Mouse (Mus musculus) CH12F3 (cell line): Measurements from ENCODE around the gene Lmbr1l.

Experiments
- in situ Hi-C: fragments of 300-500 bp; cut with MboI; formaldehyde crosslinking; loops from 2 replicates; pipeline ENCODE4 v1.14.3; 2020; ENCODE audit warnings: low sequenced_read_pairs

Lmbr1l gene

DNA sequence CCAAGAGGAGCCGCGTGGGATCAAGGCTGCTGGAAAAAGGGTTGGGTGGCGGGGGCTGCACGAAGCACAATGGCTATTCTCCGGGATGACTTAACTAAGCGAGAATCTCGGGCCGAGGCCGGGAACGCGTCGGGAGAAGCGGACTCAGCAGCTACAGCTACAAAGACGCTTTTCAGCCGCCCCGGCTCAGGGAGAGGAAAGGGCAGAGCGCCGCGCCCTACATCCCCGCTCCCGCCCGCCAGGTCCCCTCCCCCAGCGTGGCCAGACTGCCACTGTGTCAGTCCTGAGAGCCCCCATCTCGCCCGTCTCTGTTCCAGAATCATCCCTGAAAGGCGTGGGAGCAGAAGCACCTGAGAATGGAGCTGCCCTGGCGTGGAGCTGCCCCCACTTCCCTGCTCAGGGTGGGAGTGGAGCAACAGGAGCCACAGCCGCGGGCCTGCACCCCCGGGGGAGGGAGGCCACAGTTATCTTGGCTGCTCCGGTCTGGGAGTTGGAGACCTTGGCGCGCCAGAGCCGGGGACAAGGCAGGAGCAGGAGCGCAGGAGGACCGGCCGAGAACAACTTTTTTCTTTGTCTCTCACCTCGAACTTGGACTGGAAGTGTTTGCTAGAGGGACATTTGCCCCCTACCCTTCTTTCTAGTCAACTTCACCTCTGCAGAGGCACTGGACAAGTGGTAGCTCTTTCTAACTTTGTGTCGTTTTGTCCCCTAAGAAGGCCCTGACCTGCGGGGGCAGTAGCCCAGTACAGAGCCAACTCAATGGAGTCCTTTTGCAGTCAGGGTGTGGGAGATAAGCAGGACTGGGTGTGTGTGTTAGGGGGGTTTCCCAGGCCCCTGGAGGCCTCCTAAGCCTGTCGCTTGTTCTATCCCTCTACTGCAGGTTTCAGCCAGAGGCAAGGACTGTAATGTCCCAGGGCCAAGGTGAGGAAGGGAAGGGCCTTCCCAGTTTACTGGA, 22.1 kb downstream of the Lmbr1l start:
- in situ Hi-C loops, result no loop called here

DNA sequence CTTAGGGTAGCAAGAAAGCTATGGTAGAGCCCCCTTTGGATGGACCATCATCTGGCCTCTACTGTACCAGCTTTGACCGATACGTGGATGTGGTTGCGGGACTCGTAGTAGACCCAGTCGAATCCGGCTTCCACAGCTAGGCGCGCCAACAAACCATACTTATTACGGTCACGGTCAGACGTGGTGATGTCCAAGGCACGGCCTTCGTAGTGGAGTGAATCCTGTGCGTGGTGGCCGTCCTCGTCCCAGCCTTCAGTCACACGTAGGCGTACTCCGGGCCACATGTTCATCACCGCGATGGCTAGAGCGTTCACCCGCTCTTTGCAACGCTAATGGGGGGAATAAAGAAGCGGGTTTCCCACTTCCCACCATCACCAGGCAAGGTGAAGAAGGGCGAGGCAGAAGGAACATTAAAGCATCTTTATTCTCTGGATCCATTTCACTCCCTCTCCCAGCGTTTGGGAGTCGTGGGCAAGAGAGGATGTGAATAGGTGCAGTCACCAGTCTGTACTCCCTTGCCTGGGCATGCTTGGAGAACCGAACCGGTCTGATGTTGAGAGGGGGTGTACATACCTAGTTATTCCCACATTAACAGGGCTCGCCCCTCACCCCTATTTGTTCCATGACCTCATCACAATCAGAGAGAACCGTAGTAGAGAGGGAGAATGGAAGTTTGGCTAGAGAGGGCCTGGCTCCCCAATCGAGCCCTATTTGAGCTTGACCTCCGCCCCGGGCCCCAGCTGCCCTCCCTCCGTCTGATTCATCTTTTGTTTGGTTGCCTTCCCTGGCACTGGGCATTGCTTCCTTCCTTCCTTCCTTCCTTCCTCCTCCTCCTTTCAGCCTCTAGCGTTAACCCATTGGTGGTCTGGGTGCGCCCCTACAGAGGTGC, 23.0 kb downstream of the Lmbr1l start:
- in situ Hi-C loops, result no loop called here

DNA sequence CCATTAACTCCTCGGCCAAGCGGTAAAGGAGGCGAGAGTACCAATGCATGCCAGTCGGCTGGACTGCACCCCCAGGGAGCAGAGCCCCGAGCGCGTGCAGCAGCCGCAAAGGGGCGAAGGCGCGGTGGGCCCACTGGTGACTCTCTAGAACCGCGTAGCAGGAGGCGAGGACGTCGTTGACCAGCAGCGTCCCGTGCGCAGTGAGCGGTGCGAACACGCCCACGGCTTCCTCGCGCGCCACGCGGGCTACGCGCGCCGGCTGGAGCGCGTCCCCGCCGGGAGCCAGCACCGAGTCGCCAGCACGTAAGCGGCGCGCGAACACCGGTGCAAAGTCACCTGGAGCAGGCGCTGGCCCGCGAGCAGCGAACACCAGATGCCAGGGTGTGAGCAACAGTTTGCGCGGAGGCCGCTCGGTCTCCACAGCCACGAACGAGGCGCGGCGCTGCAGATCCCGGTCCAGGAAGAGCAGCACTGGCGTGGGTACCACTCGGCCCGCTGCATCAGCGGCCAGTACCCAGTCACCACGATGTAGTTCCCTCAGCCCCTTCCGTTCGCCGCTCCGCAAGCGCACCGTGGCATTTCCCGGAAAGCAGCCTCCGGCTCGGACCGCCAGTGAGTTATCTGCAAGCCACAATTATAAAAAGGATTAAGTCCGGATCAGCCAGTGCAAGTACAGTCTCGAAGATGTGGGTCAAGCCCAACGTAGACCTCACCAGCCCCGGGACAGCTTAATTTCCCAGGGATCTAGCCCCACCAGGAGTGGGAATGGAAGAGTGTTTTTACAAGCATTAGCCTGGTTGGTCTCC, 23.9 kb downstream of the Lmbr1l start, which contains the start of gene Rhebl1:
Gene Rhebl1, minus strand, starts transcription at position 601 of the 806 bp plus-strand sequence.
- in situ Hi-C loops, result no loop called here

DNA sequence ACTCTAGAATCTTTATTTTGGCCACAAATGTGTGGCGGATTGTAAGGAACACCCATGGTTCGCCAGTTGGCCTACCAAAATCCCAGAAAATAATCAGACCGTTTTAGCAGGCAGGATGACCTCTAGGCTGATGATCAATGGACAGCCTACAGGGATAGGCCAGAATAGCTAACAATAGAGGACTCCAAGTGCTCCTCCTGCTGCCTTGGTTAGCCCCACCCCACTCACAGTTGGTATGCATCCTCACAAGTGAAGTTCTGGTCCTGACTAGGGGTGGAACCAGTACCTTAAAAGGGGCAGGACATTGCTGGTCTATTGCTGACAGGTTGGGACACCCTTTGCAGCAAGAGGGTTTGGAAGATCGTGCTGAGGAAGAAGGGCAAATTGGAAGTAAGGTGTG, 25.0 kb downstream of the Lmbr1l start:
- in situ Hi-C loops, result no loop called here

DNA sequence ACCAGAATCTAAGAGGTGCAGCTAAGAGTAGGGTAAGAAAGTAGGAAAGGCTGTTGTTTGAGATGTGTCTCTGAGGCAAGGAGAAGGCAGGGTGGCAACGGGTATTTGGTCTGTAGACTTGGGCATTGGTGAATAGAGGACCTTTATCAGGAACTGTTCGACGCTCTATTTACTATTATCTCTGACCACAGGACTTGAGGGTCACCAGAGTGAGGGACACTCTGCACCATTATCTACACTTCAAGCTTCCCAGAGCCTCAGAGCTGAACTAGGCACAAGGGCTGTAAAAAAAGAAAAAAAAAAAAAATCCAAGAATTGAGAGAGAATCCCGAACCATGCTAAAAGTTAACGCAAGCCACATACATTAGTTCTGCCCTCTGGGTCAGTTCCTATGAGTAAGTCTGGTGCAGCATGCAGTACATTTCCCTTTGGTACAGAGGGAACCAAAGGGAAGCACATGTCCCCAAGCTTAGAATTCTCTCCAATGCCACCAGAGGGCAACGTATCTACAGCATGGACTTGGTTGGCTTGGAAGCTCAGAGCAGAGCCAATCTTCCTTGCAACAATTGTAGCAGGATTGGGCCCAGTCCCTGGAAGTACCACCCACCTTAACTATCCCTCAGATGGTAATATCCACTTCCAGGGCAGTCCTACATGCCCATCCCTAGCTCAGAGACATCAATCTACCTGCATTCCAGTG, 26.0 kb downstream of the Lmbr1l start:
- in situ Hi-C loops, result no loop called here

DNA sequence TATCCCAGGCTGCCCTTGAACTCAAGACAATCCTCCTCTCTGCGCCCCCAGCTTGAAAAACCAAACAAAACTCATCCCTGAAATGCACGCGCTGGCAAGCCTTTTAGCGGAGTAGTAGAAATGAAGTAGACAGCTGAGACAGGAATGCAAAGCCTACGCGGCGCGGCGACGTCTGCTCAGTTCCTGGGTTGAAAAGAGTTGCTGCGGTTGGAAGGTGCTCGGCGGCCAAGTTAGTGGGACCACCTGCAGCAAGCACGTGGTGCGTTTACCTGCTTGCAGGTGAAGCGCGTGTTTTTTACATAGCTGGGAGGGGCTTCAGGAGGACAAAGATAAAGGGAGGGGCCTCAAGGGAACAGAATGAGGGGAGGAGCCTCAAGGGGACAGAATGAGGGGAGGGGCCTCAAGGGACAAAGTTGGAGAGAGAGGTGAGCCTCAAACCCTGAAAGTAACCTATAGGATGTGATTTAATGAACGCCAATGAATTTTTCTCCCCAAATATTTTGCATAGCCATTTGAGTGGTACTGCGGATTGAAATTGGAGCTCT, 26.8 kb downstream of the Lmbr1l start:
- in situ Hi-C loops, result no loop called here

DNA sequence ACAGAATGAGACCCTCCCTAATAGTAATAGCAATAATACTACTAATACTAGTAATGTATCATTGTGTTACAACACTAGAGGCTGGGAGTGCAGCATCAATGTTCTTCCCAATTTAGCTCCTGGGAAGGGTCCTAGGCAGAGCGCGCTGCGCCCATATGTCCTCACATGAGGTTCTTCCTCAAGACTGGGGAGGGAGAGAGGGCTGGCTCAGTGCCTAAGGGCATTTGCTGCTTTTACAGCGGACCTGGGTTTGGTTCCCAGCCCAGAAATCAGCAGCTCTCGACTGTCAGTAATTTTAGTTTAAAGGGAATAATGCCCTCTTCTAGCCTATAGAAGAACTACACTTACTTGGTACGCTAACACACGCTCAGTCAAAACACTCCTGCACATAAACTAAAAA, 30.5 kb downstream of the Lmbr1l start:
- in situ Hi-C loops, result no loop called here

DNA sequence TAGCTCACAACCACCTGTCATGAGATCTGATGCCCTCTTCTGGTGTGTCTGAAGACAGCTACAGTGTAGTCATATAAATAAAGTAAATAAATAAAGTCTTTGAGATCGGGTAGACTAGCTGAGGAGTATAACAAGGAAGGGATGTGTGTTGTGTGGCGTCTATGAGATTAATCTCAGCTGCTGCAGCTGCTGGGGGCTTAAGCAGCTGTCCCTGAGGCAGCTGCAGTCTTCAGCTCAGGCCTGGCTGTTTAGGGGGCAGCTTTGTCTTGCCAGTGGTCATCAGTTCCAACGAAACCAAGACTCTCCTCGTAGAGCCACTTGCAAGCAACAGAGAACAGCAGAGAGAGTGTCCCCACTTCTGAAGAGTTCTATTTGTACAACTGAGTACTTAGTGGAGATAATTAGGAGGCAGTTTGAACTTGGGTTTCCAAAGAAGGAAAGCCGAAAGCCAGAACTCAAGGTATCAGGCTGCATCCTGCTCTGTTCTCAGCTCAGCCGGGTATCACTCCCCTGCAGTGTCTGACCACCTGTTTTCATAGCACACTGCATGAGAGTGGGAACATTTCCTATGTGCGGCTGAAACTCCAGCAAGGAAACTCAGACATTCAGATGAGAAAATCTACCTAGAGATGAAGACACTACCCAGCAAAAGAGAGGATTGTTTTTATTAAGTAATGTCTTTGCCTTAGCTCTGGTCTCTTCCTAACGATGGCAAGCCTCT, 31.2 kb downstream of the Lmbr1l start:
- in situ Hi-C loops, result no loop called here

DNA sequence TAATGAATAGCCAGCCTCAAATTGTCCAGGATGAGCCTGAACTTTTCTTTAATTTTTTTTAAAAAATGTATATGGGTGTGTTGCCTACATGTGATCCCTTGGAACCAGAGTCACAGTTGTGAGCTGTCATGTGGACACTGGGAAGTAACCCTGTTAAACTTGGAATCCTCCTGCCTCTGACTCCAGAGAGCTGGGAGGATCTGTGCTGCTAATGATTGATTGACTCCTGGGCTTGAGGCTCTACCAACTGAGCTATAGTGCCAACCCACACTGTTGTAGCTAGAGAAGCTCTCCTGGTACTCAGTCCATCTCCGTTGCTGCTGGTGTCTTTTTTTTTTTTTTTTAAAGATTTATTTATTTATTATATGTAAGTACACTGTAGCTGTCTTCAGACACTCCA, 33.9 kb downstream of the Lmbr1l start:
- in situ Hi-C loops, result no loop called here

DNA sequence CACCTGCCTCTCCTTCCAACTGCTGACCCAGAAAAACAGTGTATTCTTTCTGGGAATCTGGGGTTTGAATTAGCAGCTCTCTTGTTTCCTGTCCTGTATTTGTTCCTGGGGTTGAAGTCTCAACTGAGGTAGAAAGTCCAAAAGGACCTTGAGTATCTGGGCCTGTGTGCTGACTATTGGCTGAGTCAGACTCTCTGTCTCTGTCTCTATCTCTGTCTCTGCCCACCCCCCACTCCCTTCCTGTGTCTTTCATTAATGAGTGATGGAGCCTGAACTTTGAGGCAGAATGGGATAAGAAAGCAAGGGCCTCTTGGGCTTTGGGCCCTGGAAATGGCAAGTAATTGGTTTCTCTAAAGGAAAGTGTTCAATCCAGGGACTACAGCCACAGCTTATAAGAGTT, 34.4 kb downstream of the Lmbr1l start:
- in situ Hi-C loops, result no loop called here

DNA sequence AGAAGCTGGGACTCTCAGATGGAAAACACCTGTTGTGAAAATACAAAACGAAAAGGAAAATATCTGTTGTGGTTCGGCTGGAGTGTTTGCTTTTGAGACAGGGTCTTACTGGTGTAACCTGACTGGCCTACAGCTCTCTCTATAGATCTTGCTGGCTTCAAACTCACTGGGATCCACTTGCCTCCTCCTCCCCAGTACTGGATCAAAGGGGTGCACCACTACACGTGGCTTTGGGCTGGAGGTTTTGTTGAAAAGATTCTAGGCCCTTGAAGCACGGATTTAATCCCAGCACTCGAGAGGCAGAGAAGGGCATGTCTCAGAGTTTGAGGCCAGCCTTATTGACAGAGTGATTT, 36.4 kb downstream of the Lmbr1l start:
- in situ Hi-C loops, result no loop called here

DNA sequence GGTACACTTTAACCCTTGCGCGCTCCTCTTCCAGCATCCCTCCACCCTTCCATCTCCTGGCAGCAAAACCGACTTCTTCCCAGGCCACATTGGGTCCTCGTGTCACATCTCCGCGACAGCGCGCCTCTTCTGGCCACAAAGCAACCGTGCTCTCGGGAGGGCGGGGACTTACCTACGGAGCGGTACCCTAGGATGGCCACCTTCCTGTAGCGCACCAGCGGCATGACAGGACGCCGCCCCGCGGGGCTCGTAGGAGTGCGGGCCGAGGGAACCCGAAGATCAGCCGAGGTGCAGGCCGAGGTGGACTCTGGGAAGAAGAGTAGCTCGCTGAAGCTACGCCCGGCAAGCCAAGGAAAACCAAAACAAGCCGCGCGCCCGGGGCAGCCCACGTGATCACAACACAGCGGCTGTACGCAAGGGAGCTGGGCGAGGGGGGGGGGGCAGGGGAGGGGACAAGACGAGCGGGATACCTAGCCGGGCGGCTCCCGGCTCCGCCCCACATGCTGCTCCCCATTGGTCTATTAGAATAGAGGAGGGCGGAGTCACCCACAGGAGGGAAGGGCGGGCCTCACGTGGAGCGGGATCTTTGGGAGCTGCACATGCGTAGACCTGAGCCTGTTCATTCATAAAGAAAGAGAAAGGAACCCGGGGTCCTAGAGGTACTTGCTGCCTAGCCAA, 36.9 kb downstream of the Lmbr1l start:
- in situ Hi-C loops, result no loop called here

DNA sequence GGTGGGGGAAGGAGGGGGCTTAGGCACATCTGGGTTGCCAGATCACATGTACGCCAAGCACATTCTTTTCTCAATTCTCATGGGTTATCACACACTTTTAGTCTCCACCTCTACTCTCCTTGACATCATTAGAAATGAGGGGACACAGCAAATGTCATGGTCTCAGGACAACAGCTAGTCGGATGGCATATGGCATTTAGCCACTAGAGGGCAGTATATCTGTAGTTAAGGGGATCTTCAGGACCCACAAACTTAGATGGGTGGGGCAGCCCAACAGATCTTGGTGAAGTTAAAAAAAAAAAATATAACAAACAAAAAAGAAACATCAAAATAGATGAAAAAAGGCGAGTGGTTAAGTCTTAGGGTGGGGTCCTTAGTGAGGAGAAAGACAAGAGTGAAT, 40.7 kb downstream of the Lmbr1l start:
- in situ Hi-C loops, result no loop called here

DNA sequence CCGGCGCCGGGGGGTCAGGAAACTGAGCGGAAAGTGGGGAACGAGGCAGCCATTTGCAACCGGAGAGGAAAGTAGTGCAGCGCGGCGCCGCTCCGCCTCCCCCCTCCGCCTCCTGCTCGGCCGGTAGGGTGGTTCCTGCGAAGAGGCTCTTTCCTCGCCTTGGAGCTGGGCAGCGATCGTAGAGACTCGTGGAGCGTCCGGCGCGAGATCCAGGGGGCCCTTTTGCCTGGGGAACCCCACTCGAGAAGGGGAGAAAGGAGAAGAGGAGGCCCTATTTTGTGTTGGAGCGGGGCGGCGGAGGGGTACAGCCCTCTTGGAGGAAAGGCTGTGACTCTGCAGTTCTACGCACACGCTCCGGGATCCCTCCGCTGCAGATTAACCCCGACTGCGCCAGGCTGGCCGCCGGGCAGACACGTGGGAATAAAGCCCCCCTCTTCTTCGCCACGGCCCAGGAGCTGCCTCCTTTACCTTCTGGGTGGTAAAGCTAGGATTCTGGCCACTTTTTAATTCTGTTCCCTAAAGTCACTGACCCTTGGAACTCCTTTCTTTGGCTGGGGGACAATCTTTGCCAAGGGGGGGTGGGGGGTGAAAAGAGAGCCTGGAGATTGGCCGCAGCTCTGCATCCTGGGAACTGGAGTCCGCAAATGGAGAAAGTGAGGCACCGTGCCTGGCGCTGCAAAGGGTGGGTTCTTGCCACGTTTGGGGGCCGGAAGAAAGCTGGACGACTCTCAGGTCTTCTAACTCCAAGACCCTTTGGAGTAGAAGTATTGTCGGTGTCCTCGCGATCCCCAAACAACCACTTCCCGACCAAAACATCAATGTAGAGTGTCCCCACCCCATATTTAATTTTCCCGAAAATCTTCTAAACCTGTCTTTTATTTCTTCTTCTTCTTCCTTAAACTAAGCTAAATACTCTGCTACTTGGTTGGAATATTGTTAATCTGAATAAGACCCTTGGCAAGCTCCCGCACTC, 45.8 kb downstream of the Lmbr1l start:
- in situ Hi-C loops, result no loop called here

DNA sequence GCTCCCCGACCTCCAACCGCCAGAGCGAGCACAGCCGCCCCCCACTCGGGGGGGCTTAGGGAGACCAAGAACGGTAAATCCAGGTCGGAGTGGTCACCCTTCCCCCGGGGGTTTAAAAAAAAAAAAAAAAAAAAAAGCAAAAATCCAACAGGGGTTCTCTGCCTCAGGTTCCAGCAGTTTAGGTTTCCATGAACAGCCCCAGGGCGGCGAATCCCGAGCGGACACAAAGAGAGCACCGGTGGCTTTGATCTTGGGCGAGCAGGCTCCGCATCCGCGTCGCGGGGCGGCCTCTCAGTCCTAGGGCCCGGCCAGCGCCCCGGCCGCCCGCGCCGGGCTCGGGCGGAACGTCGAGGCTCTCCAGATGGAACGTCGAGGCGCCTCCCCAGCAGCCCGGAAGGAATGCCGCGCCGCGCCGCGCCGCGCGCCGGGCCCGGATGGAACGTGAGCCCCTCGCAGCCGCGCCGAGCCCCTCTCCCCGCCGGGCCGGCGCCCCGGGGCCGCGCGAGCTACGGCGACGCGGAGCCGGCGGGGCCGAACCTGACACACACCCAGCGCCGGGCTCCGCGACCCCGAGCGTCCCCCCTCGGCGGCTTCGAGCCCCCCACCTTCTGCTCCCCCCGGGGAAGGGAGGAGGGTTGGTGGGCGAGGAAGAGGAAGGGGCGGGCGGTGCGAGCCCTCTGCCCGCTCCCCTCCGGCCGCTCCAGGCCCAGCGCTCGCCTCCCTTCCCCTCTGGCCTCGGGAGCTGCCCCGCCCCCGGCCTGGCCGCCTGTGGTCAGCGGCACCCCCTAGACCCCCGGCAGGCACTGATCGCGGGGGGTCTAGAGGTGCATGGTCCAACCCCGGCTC, 46.7 kb downstream of the Lmbr1l start, which contains the start of gene Kmt2d:
Gene Kmt2d, minus strand, starts transcription at position 135 of the 846 bp plus-strand sequence.
- in situ Hi-C loops, result no loop called here

DNA sequence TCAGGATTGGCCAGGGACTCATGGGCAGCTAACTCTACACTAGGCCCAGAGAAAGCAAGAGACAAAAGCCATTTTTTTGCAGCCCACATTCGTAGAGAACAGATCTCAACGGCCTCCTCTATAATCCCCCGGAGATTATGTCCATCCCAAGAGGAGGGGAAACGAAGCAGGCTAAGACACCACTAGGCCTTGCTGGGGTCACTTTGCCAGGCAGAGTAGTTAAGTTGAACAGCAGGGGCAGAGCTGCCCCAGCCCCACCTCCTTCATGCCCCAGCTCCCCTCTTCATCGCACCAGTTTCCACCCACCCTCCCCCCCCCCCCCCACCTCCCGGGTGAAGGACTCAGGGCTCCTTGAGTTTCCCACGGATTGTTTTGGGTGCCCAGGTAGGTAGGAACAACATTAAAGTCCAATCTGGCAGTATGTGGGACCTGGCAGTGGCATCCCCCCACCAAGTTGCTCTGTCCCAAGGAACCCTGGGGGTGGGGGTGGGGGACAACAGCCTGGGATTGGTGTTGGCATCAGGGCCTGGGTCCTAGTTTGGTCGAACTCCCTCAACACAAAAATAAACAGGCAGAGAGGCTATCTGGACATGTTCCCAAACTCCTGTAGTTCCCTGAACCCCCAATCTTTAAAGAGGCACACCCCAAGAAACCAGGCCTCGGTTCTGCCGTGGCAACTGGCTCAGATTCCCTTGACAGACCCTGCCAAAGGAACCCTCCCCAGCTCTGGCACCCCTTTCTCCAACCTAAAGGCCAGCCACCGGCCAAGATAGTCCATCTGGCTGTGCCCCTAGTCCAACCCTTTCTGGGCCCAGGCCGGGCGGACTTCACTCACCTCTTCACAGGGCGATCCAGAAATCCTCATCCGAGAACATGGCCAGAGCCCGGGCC, 47.6 kb downstream of the Lmbr1l start:
- in situ Hi-C loops, result no loop called here
